Mouse (Mus musculus): Measurements from ENCODE around the gene Camk1d.
A peak's percentile ranks its signal among the peaks of the same experiment; 100 is the strongest.

Camk1d gene

DNA sequence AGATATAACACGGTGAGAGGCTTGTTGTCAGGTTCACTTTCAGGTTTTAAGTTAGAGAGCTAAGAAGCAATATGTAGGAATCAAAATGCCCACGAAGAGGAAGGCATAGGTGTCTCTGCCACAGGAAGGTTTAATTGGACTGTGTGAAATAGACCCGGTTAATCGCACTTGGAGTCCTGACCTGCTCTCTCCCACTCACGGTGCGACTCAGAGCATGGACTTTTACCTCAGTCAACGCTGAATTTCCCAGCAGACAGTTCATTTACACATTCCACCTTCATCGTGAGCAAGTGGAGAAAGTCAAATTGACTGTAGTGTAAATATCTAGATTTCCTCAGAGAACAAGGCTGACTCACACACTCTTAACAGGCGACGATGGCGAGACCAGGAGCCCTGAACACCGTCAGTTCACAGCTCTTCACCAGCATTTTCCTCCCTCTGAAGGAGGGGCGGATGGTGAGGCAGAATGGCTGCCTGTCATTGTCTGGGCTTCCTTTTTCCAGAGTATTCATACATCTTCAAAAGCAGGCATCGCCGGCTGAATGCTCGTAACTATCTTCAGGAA is 255.6 kb downstream of the Camk1d start:
- no peak for DNase-seq

- DNase-seq, result no peak
Observed at GRCm38 (mm10) chr2:5458075-5458494, 256.2 kb downstream of the Camk1d start.

DNA sequence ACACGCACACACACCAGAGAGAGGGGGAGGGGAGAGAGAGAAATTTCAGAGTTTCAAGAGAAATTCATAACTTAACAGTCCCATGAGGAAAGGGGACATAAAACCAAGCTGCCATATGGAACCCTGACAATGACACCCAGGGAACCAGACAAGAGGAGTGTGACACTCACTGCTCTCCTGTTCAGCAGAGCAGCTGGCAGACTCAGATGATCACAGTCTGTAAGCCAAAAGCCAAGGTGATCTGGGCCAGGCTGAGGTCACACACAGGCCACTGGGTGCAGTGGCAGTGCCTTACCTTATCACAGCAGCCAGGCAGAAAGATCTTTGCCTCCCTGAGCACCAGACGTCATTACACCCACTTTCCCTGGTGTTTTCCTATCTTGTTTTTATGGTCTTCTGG is 258.2 kb downstream of the Camk1d start:
- no peak for DNase-seq

- DNase-seq, result no peak
Observed at GRCm38 (mm10) chr2:5454830-5455229, 259.5 kb downstream of the Camk1d start.

DNA sequence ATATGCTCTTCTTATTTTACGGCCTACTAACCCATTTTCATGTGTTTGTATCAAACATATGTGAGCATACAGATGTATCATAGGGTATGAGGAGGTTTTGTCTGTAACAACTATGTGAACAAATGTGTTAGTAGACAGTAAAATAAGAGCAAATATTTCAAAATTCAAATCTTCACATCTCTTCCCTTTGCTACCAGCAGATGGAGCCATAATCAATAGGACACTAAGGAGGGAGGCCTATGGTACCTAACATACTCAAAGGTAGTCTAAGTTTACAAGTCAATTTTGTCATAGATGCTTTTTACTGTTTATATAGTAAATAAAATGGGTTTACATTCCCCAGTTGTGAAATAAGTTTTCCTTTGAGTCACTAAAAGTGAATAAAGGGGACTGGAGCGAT is 262.7 kb downstream of the Camk1d start:
- peak in 1 of 2 experiments; percentile 18 for DNase-seq

DNA sequence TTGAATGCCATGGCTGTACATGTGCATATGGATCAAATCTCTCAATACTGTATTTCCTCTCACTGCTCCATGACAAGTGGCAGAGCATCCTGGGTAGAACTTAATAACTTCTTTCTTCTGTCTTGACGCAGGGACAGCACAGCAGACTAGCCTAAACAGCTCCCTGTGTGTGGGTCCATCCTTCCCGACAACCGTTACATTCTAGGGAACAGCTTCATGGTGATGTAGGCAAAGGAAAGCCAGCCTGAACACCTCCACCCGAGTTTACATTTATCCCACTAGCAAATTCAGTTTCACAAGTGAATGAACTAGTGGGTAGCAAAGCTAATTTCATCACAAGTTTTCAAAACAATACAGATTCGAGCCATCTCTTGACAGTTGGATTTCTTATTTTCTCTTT is 269.0 kb downstream of the Camk1d start:
- no peak for DNase-seq

GRCm38 (mm10) chr2:5437690-5438089 is 276.6 kb downstream of the Camk1d start:
- DNase-seq, result no peak

DNA sequence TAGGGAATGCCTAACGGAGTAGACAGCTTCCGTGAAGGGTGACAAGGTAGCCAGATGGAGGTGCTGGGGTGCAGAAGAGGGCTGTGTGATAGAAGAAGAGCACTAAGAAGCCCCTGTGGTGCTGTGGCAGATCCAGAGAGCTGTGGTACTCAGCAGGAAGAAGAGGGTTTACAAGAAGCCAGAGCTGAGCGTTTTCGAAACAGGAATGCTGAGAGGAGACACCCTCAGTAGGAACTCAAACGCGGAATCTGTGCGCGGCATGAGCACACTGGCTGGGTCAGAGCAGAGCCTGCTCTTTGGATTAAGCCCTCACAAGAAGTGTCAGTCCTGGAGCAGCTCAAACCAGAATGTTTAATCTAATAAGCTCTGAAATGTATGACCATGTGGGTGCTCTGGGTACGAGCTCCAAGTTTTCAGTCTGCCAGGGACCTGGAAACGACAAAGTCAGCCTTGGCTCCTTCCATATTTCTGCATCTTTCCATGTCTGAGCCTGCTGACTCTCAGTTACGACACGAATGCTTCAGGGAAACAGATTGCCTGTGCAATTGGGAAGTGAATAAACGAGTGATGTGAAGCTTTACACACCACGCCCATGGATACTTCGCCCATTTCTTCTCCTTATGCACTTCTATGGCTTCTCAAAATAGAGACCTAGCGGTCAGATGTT is 278.6 kb downstream of the Camk1d start:
- no peak for DNase-seq

- peak in 1 of 2 experiments; percentile 20 for DNase-seq
Observed at GRCm38 (mm10) chr2:5431309-5431708, 283.0 kb downstream of the Camk1d start.

DNA sequence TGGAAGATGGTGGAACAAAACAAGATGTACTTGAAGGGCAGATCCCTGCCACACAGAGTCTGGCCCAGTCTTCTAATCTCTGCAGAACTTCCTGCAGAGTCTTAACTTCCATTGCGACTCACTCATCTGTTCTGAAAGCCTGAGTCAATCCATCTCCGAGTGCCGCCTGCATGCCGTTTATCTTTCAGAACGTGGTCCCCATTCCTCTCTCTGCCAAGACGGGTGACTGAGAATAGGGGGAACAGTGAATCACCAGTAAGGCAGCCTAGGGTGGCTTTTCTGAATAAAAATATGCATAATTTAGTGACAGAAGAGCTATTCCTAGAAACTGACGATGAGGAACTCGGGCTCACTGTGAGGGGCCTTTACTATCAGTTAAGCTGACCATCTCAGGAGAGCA is 284.4 kb downstream of the Camk1d start:
- no peak for DNase-seq

DNA sequence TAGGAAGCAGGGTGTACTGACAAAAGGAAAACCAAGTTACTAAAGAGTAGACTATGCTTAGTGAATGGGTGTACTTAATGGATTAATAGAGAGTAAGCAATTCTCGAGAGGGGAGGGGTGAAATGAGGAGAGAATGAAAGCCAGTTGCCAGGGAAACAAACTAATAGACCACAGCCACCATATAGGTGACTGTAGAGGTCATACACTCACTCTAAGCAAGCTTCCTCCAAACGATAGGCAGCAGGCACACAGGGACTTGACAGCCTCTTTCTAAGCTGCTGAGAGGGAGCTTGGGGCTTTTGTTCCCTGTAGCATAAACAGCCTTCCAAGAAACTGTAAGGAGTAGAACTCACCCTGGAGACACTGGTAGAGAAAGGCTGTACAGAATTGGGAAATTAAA is 288.2 kb downstream of the Camk1d start:
- no peak for DNase-seq

DNA sequence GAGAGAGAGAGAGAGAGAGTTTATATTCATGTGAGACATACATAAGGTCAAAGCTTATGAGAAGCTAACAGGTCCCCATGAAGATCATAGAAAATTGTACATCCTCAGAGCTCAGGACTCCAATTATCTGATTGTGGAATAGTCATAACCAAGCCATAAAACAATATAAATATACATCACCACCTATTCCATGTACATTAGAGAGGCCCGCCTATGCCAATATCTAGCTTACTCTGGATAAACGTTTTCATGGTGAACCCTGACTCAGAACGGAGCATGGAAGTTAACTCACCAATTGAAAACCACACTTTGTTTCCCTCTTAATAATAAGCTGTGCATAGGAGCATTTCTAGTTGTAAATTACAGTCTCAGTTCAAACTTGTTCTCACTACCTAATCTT is 288.7 kb downstream of the Camk1d start:
- DNase-seq, result no peak

DNA sequence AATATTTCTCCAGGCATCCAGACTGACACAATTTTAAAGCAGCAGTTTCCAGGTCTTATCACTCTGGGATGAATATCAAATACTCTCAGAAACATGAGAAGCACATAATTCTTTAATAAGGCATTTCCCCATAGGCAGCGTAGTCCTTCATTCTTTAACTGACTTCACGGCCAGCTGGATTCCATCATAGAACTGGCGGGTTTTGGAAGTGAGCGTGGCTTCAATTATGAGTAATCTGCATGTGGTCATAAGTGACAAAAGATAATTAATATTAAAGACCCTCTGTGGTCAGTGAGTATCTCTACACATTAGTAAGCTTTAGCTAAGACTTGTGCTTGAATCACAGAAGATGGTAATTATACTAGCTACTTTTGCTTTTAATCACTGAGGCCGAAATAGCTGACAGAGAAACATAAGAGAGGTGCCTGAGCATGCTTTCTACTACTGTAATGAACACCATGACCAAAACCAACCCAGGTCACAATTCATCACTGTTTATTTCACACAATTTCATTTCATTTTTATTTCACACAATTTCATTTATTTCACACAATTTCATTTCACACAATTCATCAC is 293.6 kb downstream of the Camk1d start:
- peak in 1 of 2 experiments; percentile 16 for DNase-seq

DNA sequence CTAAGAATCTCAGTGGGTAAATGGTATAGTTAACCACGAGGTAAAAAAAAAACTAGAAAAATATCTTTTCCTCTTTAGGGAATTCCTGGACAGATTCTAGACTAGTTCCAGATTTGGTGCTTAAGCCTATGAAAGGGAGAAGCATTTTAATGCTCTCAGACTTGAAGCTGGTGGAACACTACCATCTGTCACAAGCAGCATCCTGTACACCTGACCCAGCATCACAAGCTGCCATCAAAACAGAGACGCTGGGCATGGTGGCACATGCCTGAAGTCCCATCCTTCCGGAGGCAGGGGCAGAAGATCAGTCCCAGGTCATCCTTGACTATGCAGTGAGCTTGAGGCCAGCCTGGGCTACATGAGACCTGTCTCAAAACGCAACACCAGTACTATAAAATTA is 295.5 kb downstream of the Camk1d start:
- no peak for DNase-seq

GRCm38 (mm10) chr2:5417158-5418032 is 296.9 kb downstream of the Camk1d start:
- DNase-seq, result peak in 1 of 2 experiments; percentile 16

GRCm38 (mm10) chr2:5411774-5412173 is 302.5 kb downstream of the Camk1d start:
- no peak for DNase-seq

- DNase-seq, result peak in 1 of 2 experiments; percentile 44
Observed at GRCm38 (mm10) chr2:5403850-5404249, 310.5 kb downstream of the Camk1d start.

- no peak for DNase-seq
Observed at GRCm38 (mm10) chr2:5402036-5402435, 312.3 kb downstream of the Camk1d start.

DNA sequence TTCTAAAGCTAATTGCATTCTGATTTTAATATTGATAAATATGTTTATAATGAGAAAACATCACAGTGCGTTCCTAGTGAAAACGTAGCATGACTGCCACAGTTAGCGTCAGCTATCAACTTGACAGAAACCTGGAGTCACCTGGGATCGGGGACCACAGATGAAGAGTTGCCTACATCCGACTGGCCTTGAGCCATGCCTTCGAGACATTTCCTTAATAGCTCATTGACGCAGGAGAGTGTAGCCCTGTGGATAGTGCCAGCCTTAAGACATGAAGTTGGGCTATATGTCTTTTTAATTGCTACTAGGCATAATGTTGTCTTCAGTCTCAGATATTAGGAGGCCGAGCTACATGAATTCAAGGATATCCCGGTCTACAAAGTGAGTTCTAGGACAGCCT is 315.8 kb downstream of the Camk1d start:
- no peak for DNase-seq

- no peak for DNase-seq
Observed at GRCm38 (mm10) chr2:5398043-5398442, 316.3 kb downstream of the Camk1d start.

DNA sequence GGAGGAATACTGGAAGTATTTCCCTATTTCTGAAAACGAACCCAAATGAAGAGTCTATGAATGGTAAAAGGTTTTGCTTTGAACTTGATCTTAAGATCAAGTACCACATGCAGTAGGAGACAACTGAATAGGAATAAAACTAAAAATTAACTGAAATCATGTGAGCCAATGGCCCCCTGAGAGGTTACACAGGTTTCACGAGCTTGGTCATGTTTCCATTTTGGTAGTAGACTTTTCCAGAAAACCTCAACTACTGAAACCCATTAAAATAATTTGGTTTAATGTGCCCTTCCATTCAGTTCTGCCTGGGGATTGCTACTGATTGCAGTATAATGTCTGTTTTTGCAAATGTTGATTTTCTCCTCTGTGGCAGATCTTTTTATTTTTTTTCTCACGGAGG is 316.8 kb downstream of the Camk1d start:
- DNase-seq, result no peak

DNA sequence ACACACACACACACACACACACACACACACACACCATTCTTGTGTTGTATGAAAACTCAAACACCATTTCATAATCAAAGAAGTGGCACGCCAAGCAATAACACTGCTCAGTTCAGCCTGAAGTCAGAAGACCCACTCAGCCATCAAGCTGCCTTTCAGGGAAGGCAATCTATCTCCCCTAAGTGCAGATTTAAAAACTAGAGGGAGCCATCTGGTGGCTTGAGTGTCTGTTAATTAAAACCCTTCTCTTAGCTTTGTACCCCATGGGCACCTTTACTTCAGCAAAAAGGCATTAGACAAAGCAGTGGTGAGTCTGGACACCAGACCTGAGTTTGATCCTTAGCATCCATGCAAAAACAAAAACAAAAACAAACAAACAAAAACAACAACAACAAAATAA is 317.9 kb downstream of the Camk1d start:
- no peak for DNase-seq

- DNase-seq, result no peak
Observed at GRCm38 (mm10) chr2:5395873-5396272, 318.4 kb downstream of the Camk1d start.

DNA sequence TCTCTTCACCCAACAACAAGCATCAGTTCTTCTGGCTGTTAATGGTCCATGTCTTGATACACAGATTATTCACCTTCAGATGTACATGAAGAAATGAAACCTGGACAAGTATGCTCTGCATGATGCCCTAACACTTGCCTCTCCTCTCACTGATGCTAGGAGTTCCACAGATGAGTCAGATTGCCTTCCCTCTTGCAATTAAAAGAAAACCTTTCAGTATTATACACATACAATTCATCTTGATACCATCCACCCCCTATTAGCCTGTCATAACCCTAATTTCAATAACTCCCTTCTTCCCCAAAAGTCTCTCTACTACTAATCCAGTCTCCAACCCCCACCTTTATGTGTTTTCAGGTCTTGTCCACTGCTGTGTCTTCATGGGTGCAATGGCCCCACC is 321.4 kb downstream of the Camk1d start:
- DNase-seq, result no peak
